Comparison of ENCODE assay signal across 9 mouse cellular contexts in genomic region chr7:43495343-43496021, GRCm38 (mm10). TPM values are rescaled to one million over a fixed set of nuclear protein-coding genes. Genes with fewer than 3 reads are reported as not detected.
DNase-seq lines count a peak whose midpoint lies in the region; ATAC-seq lines count a peak whose summit lies in the region.
"Had no signal": no experiment of that assay in that cellular context is flagged by ENCODE, and none has a peak within 500 bp of the region (broad histone marks: within the 10 kb centered on the region; RNA-seq: fewer than 3 reads in every experiment).

No protein-coding gene starts in this region.

- ATAC-seq in lung, embryonic 16.5 days (ENCODE audit: low read depth): peak; percentile 54; the same call in 1 of the 2 replicates

- peaks cover 6% of the 10 kb centered on the region; the same call in 1 of the 2 replicates for H3K4me1 ChIP-seq in forebrain, embryonic 10.5 days
- no peaks in the 10 kb centered on the region; the same call in 1 of the 2 replicates for H3K4me1 ChIP-seq in lung, embryonic 16.5 days (replicated peaks; ENCODE audit: control insufficient read depth, insufficient read depth, low read length)
- H3K4me1 ChIP-seq: liver, embryonic 13.5 days had no signal

- no peak overlapping the region for H3K9ac ChIP-seq in lung, embryonic 16.5 days (ENCODE audit: low read length)
- H3K9ac ChIP-seq: liver, embryonic 13.5 days had no signal

- no peak overlapping the region for H3K4me2 ChIP-seq in lung, embryonic 16.5 days (ENCODE audit: low read depth, low read length)
- H3K4me2 ChIP-seq: liver, embryonic 13.5 days had no signal

- peak; percentile 13 for DNase-seq in ovary, postnatal 14 days (ENCODE audit: low spot score)
- DNase-seq in ovary, postnatal 10 days (ENCODE audit: low spot score): no peak
- peak; percentile 51 for DNase-seq in adrenal gland, postnatal 25 days
- peak; percentile 57 for DNase-seq in forebrain, embryonic 10.5 days (ENCODE audit: extremely low spot score, low spot score)
- peak; percentile 18 to 64 for DNase-seq in kidney, adult 8-10 months
- peak; percentile 69 to 79 for DNase-seq in right cerebral cortex, postnatal 10 days (ENCODE audit: low spot score in 2 of 2)
- DNase-seq in urinary bladder, postnatal 25 days (ENCODE audit: low spot score): no peak
- DNase-seq: liver, embryonic 13.5 days had no signal

- 10% methylated on average over 21 of the region's 21 CpGs for WGBS in forebrain, embryonic 10.5 days
- 15% methylated on average over 21 of the region's 21 CpGs for WGBS in lung, embryonic 16.5 days

- H3K27me3 ChIP-seq in forebrain, embryonic 10.5 days (ENCODE audit: poor library complexity, severe bottlenecking): peaks cover 21% of the 10 kb centered on the region
- H3K27me3 ChIP-seq in lung, embryonic 16.5 days (ENCODE audit: control insufficient read depth, insufficient read depth, low read depth, low read length): no peaks in the 10 kb centered on the region

- H3K27ac ChIP-seq in forebrain, embryonic 10.5 days: no peak overlapping the region
- no peak overlapping the region for H3K27ac ChIP-seq in lung, embryonic 16.5 days (ENCODE audit: low read length)
- H3K27ac ChIP-seq: liver, embryonic 13.5 days had no signal

- peak overlapping the region; percentile 18; the same call in 1 of the 2 replicates for H3K4me3 ChIP-seq in forebrain, embryonic 10.5 days
- H3K4me3 ChIP-seq in lung, embryonic 16.5 days (ENCODE audit: low read length): no peak overlapping the region
- H3K4me3 ChIP-seq: liver, embryonic 13.5 days had no signal

- H3K36me3 ChIP-seq in forebrain, embryonic 10.5 days (replicated peaks): no peaks in the 10 kb centered on the region
- no peaks in the 10 kb centered on the region for H3K36me3 ChIP-seq in lung, embryonic 16.5 days (ENCODE audit: control insufficient read depth, insufficient read depth, low read length)
- H3K36me3 ChIP-seq: liver, embryonic 13.5 days had no signal

- peaks cover 11% of the 10 kb centered on the region; the same call in 1 of the 2 replicates for H3K9me3 ChIP-seq in forebrain, embryonic 10.5 days
- H3K9me3 ChIP-seq in lung, embryonic 16.5 days (ENCODE audit: control insufficient read depth, low read length): no peaks in the 10 kb centered on the region
- H3K9me3 ChIP-seq: liver, embryonic 13.5 days had no signal

RNA-seq across cellular contexts. Expression of gene Iglon5, which starts 5.6 kb away (rescaled TPM):
- total RNA-seq in adrenal gland, postnatal 25 days (2021): 1.3 and 2.1 TPM in 2 replicates
- 0.80 and 1.1 TPM in 2 replicates for polyA plus RNA-seq in forebrain, embryonic 10.5 days (2016; fragmentation: Nextera tagmentation; extraction: Ambion mirVana)
- 0.15 and 0.38 TPM in 2 replicates for polyA plus RNA-seq in lung, embryonic 16.5 days (2015; fragmentation: Nextera tagmentation; extraction: Ambion mirVana)
- polyA plus RNA-seq: liver, embryonic 13.5 days had no signal

RNA-seq across cellular contexts. Expression of gene 4931406B18Rik, which starts 10.3 kb away (rescaled TPM):
- total RNA-seq in adrenal gland, postnatal 25 days (2021): not detected in 2 replicates
- polyA plus RNA-seq in forebrain, embryonic 10.5 days (2016; fragmentation: Nextera tagmentation; extraction: Ambion mirVana): not detected in 2 replicates
- polyA plus RNA-seq in lung, embryonic 16.5 days (2015; fragmentation: Nextera tagmentation; extraction: Ambion mirVana): not detected in 2 replicates
- polyA plus RNA-seq: liver, embryonic 13.5 days had no signal

RNA-seq across cellular contexts. Expression of gene Vsig10l, which starts 32.5 kb away (rescaled TPM):
- 3.6 and 4.6 TPM in 2 replicates for total RNA-seq in adrenal gland, postnatal 25 days (2021)
- 2.1 and 2.7 TPM in 2 replicates for polyA plus RNA-seq in forebrain, embryonic 10.5 days (2016; fragmentation: Nextera tagmentation; extraction: Ambion mirVana)
- polyA plus RNA-seq in lung, embryonic 16.5 days (2015; fragmentation: Nextera tagmentation; extraction: Ambion mirVana): 2.8 and 3.7 TPM in 2 replicates

RNA-seq across cellular contexts. Expression of gene Cd33, which starts 48.7 kb away (rescaled TPM):
- 1.2 and 2.4 TPM in 2 replicates for total RNA-seq in adrenal gland, postnatal 25 days (2021)
- 0.70 and 0.86 TPM in 2 replicates for polyA plus RNA-seq in forebrain, embryonic 10.5 days (2016; fragmentation: Nextera tagmentation; extraction: Ambion mirVana)
- 2.2 and 2.3 TPM in 2 replicates for polyA plus RNA-seq in lung, embryonic 16.5 days (2015; fragmentation: Nextera tagmentation; extraction: Ambion mirVana)

RNA-seq across cellular contexts. Expression of gene Gm45233, which starts 51.6 kb away (rescaled TPM):
- total RNA-seq in adrenal gland, postnatal 25 days (2021): 1.5 TPM in 1 of 2 replicates, not detected in the other
- polyA plus RNA-seq in forebrain, embryonic 10.5 days (2016; fragmentation: Nextera tagmentation; extraction: Ambion mirVana): 0.31 and 0.50 TPM in 2 replicates
- polyA plus RNA-seq in lung, embryonic 16.5 days (2015; fragmentation: Nextera tagmentation; extraction: Ambion mirVana): 0.49 TPM in 1 of 2 replicates, not detected in the other
- polyA plus RNA-seq: liver, embryonic 13.5 days had no signal

Comparison
In these comparisons a context has a peak if more than half of its experiments do, and no peak if none do; other contexts are left out.
1. DNase-seq: peak in ovary, postnatal 14 days (single experiment), adrenal gland, postnatal 25 days (single experiment), forebrain, embryonic 10.5 days (single experiment), kidney, adult 8-10 months (2 of 2) and right cerebral cortex, postnatal 10 days (2 of 2); none in ovary, postnatal 10 days (single experiment) and urinary bladder, postnatal 25 days (single experiment).